Mouse (Mus musculus) Patski (cell line): ENCODE measurements around the gene Lyve1. TPM values are rescaled to one million over a fixed set of nuclear protein-coding genes. Genes with fewer than 3 reads are reported as not detected.

ENCODE experiments used
- ATAC-seq: fragments of 100-300 bp; one replicate; pipeline ENCODE4 v1.8.0; 2021
- CTCF ChIA-PET: fragments of 350-600 bp; sonication (Branson Sonifier 250); formaldehyde crosslinking; loops from one replicate; lab custom pipeline; 2022; ENCODE audit warnings: inconsistent platforms; lab: Charles Lee
- POLR2A ChIA-PET: fragments of 350-600 bp; sonication (Branson Sonifier 250); formaldehyde crosslinking; loops from one replicate; lab custom pipeline; 2022; ENCODE audit warnings: antibody characterized with exemption, inconsistent platforms; lab: Charles Lee
- DNase-seq: peaks from one replicate; pipeline ENCODE4 v3.0.0-alpha.2; 2011; ENCODE audit warnings: low read depth, low spot score
- H3K27me3 ChIP-seq: fragments of 371-371 bp; one replicate; pipeline ENCODE4 v1.5.1; 2021
- CTCF ChIP-seq: fragments of 100-300 bp; IDR thresholded peaks from one replicate; pipeline ENCODE4 v1.5.1; 2021
- in situ Hi-C: fragments of 300-500 bp; cut with MboI; formaldehyde crosslinking; loops from 3 replicates; pipeline ENCODE4 v1.11.1; 2018; ENCODE audit warnings: low pct_unique_long_range_greater_than_20kb, mixed read lengths
- polyA plus RNA-seq: library from polyadenylated mRNA; unstranded; gene quantifications from one replicate; pipeline ENCODE4 v1.2.3, GENCODE M21; 2021

The Lyve1 gene
- polyA plus RNA-seq, 1 experiment from 2014 or later = not detected

- no peaks in the 10 kb centered on the region for H3K27me3 ChIP-seq
- in situ Hi-C loops = no loop called here
- CTCF ChIA-PET = no interaction called here
- DNase-seq = no peak
- TF ChIP-seq CTCF = no peak
- POLR2A ChIA-PET = no interaction called here
- no peak for ATAC-seq
Observed at GRCm38 (mm10) chr7:110854519-110854918, 8.5 kb downstream of the Lyve1 start.

GRCm38 (mm10) chr7:110853611-110854010 is 9.4 kb downstream of the Lyve1 start:
- ATAC-seq (no peak), DNase-seq (no peak)
- no peak for TF ChIP-seq CTCF
- CTCF ChIA-PET = no interaction called here
- in situ Hi-C loops = no loop called here
- POLR2A ChIA-PET = no interaction called here
- no peaks in the 10 kb centered on the region for H3K27me3 ChIP-seq

GRCm38 (mm10) chr7:110851541-110852203 is 11.4 kb downstream of the Lyve1 start:
- DNase-seq (no peak), ATAC-seq (no peak)
- no peaks in the 10 kb centered on the region for H3K27me3 ChIP-seq
- ChIA-PET POLR2A (interaction anchor here (0.5 to 0.6 kb wide), 2 partner anchors 8 to 82 kb away, joined by 3 read pairs; no protein-coding TSS in a partner anchor), CTCF (no interaction called here)
- in situ Hi-C loops = no loop called here
- no peak for TF ChIP-seq CTCF

GRCm38 (mm10) chr7:110848371-110848770 is 14.7 kb downstream of the Lyve1 start:
- ChIA-PET CTCF (no interaction called here), POLR2A (no interaction called here)
- in situ Hi-C loops = no loop called here
- DNase-seq (no peak), ATAC-seq (no peak)
- no peak for TF ChIP-seq CTCF
- no peaks in the 10 kb centered on the region for H3K27me3 ChIP-seq

- no peak for ATAC-seq
- no peak for DNase-seq
- in situ Hi-C loops = no loop called here
- POLR2A ChIA-PET = no interaction called here
- TF ChIP-seq CTCF = no peak
- H3K27me3 ChIP-seq = no peaks in the 10 kb centered on the region
- CTCF ChIA-PET = no interaction called here
Observed at GRCm38 (mm10) chr7:110847321-110847720, 15.7 kb downstream of the Lyve1 start.

- peak; percentile 87 for TF ChIP-seq CTCF
- peak; percentile 87 for ATAC-seq
- peak; percentile 62 for DNase-seq
- CTCF ChIA-PET = interaction anchor here (0.7 to 1.4 kb wide), 6 partner anchors 9 to 102 kb away, joined by 3 to 10 read pairs (median 4); no protein-coding TSS in a partner anchor
- in situ Hi-C loops = no loop called here
- POLR2A ChIA-PET = interaction anchor here (1.1 kb wide), 1 partner anchor 10 kb away, joined by 3 read pairs; no protein-coding TSS in a partner anchor
- H3K27me3 ChIP-seq = no peaks in the 10 kb centered on the region
Observed at GRCm38 (mm10) chr7:110843916-110844874, 18.8 kb downstream of the Lyve1 start, which contains the start of gene Rnf141. Rnf141 (minus strand) TSS chr7:110844457.

- no peak for TF ChIP-seq CTCF
- no peaks in the 10 kb centered on the region for H3K27me3 ChIP-seq
- in situ Hi-C loops = no loop called here
- no peak for DNase-seq
- POLR2A ChIA-PET = interaction anchor here (0.6 kb wide), 1 partner anchor 116 kb away, joined by 6 read pairs; no protein-coding TSS in a partner anchor
- no peak for ATAC-seq
- CTCF ChIA-PET = interaction anchor here (0.9 kb wide), 1 partner anchor 41 kb away, joined by 3 read pairs; no protein-coding TSS in a partner anchor
Observed at GRCm38 (mm10) chr7:110840332-110840731, 22.7 kb downstream of the Lyve1 start.

- DNase-seq (no peak), ATAC-seq (no peak)
- TF ChIP-seq CTCF = no peak
- in situ Hi-C loops = no loop called here
- no peaks in the 10 kb centered on the region for H3K27me3 ChIP-seq
- ChIA-PET CTCF (interaction anchor here (1.0 to 2.2 kb wide), 3 partner anchors 10 to 70 kb away, joined by 3 to 10 read pairs (median 3); partner anchors contain the start of gene Rnf141), POLR2A (interaction anchor here (1.1 kb wide), 1 partner anchor 10 kb away, joined by 3 read pairs; the partner anchor contains the start of gene Rnf141)
Observed at GRCm38 (mm10) chr7:110834522-110834921, 28.5 kb downstream of the Lyve1 start.

- in situ Hi-C loops = no loop called here
- no peak for TF ChIP-seq CTCF
- DNase-seq = no peak
- H3K27me3 ChIP-seq = no peaks in the 10 kb centered on the region
- CTCF ChIA-PET = interaction anchor here (1.0 to 2.2 kb wide), 3 partner anchors 10 to 71 kb away, joined by 3 to 10 read pairs (median 3); partner anchors contain the start of gene Rnf141
- no peak for ATAC-seq
- POLR2A ChIA-PET = interaction anchor here (1.1 kb wide), 1 partner anchor 10 kb away, joined by 3 read pairs; the partner anchor contains the start of gene Rnf141
Observed at GRCm38 (mm10) chr7:110834018-110834417, 29.0 kb downstream of the Lyve1 start.

- H3K27me3 ChIP-seq = no peaks in the 10 kb centered on the region
- POLR2A ChIA-PET = no interaction called here
- TF ChIP-seq CTCF = no peak
- ATAC-seq (no peak), DNase-seq (no peak)
- CTCF ChIA-PET = interaction anchor here (1.0 to 2.2 kb wide), 3 partner anchors 11 to 103 kb away, joined by 3 to 10 read pairs (median 3); partner anchors contain the start of gene Rnf141
- in situ Hi-C loops = no loop called here
Observed at GRCm38 (mm10) chr7:110833024-110833423, 30.0 kb downstream of the Lyve1 start.
